Mouse (Mus musculus) thymus, adult 2 months (tissue): ENCODE measurements around the gene Mgat4b.

Experiments used
- CTCF ChIP-seq: fragments of 200-500 bp; IDR thresholded peaks from 2 replicates; pipeline ENCODE4 v1.5.1; 2012; ENCODE audit warnings: mild to moderate bottlenecking, control low read depth, low read length, moderate library complexity, borderline replicate concordance; ENCODE audit not compliant: control insufficient read depth, poor library complexity, insufficient read depth; ENCODE audit errors: extremely low read depth
- POLR2A ChIP-seq: fragments of 200-500 bp; IDR thresholded peaks from 2 replicates; pipeline ENCODE4 v1.6.1; 2012; ENCODE audit warnings: mild to moderate bottlenecking, low read length, control low read depth, moderate library complexity; ENCODE audit not compliant: control insufficient read depth, poor library complexity, insufficient read depth; ENCODE audit errors: extremely low read depth

DNA sequence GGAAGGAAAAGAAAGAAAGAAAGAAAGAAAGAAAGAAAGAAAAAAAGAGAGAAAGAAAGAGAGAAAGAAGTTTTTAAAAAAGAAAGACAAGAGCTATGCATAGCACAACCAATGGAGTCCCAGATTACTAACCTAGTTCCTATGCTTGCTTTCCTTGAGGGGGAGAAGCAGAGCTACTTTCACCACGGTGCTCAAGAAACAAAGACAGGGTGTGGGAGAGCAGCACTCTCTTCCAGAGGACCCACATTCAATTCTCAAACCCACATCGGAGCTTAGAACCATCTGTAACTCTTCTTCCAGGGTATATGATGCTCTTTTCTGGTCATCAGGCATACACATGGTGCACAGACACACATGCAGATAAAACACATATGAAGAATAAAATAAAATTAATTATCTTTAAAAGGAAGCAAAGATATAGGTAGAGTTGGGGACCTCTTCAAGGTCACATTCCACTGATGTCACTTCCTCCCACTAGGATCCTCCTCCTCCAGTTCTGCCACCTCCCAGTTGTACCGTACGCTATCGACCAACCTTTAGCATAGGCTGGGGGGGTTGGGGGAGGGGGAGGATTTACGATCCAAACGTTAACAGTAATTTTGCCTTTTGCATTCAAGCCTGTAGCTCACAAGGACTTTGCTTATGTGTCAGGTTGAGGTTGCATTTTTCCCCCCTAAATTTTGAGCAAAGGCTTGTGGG, 37.9 kb downstream of the Mgat4b start:
- TF ChIP-seq CTCF (no peak), POLR2A (no peak)
